Mouse (Mus musculus) E14TG2a.4 (cell line): ENCODE results near the gene Ugt1a1.

Experiments
- H3K27me3 ChIP-seq: 2 replicates; pipeline ENCODE4 v1.6.1; 2014; ENCODE audit warnings: low read length, control low read depth; ENCODE audit not compliant: insufficient read depth
- H3K36me3 ChIP-seq: 2 replicates; pipeline ENCODE4 v1.6.1; 2014; ENCODE audit warnings: low read length, control low read depth; ENCODE audit not compliant: insufficient read depth
- H3K4me1 ChIP-seq: replicated peaks from 2 replicates; pipeline ENCODE4 v1.6.1; 2014; ENCODE audit warnings: low read depth, low read length, control low read depth
- H3K4me3 ChIP-seq: replicated peaks from 2 replicates; pipeline ENCODE4 v1.5.1; 2014; ENCODE audit warnings: mild to moderate bottlenecking, low read length
- H3K9me3 ChIP-seq: 2 replicates; pipeline ENCODE4 v1.6.1; 2014; ENCODE audit warnings: low read length, control low read depth
- CTCF ChIP-seq: conservative IDR thresholded peaks from 2 replicates; pipeline ENCODE4 v1.5.1; 2014; ENCODE audit warnings: low read length
- NANOG ChIP-seq: IDR thresholded peaks from 2 replicates; pipeline ENCODE4 v1.6.1; 2014; ENCODE audit warnings: borderline replicate concordance, low read length, mixed read lengths
- POU5F1 ChIP-seq: IDR thresholded peaks from 2 replicates; pipeline ENCODE4 v1.6.1; 2014; ENCODE audit warnings: low read length, borderline replicate concordance

Ugt1a1 gene

DNA sequence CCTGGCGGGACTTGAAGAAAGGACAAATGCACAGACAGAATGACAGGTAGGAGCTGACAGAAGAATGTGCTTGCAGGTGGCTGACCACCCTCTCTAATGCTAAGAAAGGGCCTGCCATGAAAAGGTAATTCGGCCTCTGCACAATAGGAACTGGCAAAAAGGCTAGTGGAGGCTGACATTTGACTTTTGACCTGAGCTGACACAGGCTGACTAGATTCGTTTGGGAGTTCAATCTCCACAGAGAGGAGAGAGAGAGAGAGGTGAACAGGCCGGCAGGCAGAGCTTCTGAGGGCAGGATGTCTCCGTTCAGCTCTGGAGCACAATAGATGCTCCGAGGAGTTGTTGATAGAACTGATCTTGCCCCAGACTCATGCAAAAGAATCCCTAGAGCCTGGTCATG is 34.6 kb downstream of the Ugt1a1 start:
- H3K9me3 ChIP-seq = peaks cover 20% of the 10 kb centered on the region
- TF ChIP-seq CTCF = no peak
- TF ChIP-seq NANOG = no peak
- TF ChIP-seq POU5F1 = no peak

DNA sequence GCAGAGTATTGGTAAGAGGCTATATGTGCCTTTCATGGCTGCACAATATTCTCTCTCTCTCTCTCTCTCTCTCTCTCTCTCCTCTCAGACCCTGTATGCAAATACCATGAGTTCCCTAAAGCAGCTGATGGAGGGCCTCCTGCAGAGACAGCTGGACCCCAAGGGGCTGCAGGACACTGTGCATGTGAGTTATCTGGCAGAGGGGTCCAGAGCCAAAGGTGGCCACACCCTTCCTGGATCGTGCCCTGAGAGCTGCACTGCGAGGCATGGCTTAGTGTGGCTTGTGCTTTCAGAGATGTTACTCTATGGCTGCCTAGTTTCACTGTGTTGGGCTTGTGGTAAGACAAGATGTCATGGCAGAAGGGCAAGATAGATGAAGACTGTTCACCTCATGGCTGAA is 35.9 kb downstream of the Ugt1a1 start:
- no peak overlapping the region for H3K4me3 ChIP-seq
- H3K27me3 ChIP-seq = 0 out of 2 replicates have a peak, but pooled peaks cover 6% of the 10 kb centered on the region
- H3K36me3 ChIP-seq = no peaks in the 10 kb centered on the region
- peaks cover 21% of the 10 kb centered on the region for H3K9me3 ChIP-seq
- no peaks in the 10 kb centered on the region for H3K4me1 ChIP-seq
- TF ChIP-seq NANOG = no peak
- TF ChIP-seq CTCF = no peak

More for the DNA sequence above, 34.6 kb downstream of the Ugt1a1 start:
- Histone ChIP-seq H3K27me3 (0 out of 2 replicates have a peak, but pooled peaks cover 2% of the 10 kb centered on the region), H3K36me3 (no peaks in the 10 kb centered on the region), H3K4me3 (no peak overlapping the region), H3K4me1 (no peaks in the 10 kb centered on the region)

DNA sequence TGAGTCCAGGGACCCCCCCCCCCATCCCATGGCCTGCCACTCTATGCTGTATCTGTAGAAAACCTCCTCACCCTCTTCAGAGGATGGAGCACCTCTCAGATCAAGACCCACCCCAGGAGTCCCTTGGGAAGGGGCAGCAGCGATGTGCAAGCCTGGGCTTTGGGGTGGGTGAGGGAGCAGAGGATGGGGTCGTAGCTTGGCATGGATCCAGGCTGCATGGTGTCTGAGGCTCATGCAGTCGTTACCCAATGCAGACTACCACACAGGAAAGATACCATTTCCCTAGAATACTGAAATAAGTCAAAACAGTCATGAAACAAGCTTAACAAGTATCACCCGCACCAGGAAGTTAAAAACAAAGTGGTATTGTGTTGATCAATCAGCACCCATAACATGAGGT is 36.9 kb downstream of the Ugt1a1 start:
- no peak overlapping the region for H3K4me3 ChIP-seq
- H3K9me3 ChIP-seq = peaks cover 15% of the 10 kb centered on the region; the same call in 1 of the 2 replicates
- TF ChIP-seq NANOG (no peak), CTCF (no peak)
- H3K27me3 ChIP-seq = 0 out of 2 replicates have a peak, but pooled peaks cover 7% of the 10 kb centered on the region
- H3K4me1 ChIP-seq = no peaks in the 10 kb centered on the region
- H3K36me3 ChIP-seq = no peaks in the 10 kb centered on the region

DNA sequence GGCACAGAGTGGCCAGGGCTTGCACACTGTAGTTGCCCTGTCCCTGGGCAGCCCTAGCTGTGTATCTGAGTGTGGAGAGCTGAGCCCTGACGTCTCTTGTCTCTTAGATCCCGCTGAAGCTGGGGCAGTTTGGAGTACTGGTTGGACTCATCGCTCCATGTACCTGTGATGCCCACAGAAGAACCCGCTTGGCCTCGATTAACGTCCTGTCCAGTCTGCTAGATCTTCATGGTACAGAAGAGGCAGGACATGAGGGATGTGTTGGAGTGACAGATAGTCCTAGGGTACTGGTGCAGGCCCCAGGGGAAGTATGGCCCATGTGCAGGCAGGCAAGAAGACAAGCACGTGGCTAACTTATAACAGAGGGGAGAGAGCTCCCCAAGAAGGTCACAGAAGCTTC is 37.8 kb downstream of the Ugt1a1 start:
- no peak for TF ChIP-seq CTCF
- TF ChIP-seq POU5F1 = no peak
- no peak for TF ChIP-seq NANOG
- Histone ChIP-seq H3K27me3 (0 out of 2 replicates have a peak, but pooled peaks cover 7% of the 10 kb centered on the region), H3K4me3 (no peak overlapping the region), H3K4me1 (no peaks in the 10 kb centered on the region), H3K36me3 (no peaks in the 10 kb centered on the region), H3K9me3 (peaks cover 15% of the 10 kb centered on the region; the same call in 1 of the 2 replicates)

DNA sequence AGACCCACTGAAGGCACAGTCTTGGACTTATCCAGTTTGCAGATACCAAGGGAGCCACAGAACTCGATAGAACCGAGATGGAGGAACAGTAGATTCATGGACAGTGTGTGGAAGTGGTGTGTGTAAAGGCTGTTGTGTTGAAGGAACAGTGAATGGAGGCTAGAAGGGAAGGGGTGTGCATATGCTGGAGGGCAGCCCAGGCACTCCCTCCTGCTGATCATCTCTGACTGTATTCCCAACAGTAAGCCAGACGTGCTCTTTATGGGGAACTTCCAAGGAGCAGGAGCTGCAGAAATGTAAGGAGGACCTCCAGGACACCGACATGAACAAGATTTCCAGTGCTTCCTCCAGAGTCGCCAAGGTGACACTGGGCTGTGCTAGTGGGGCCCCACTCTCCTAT is 38.3 kb downstream of the Ugt1a1 start:
- H3K27me3 ChIP-seq = peaks cover 11% of the 10 kb centered on the region
- TF ChIP-seq NANOG = no peak
- TF ChIP-seq CTCF = no peak
- TF ChIP-seq POU5F1 = no peak
- H3K4me1 ChIP-seq = no peaks in the 10 kb centered on the region
- H3K4me3 ChIP-seq = no peak overlapping the region
- no peaks in the 10 kb centered on the region for H3K36me3 ChIP-seq
- peaks cover 15% of the 10 kb centered on the region; the same call in 1 of the 2 replicates for H3K9me3 ChIP-seq

DNA sequence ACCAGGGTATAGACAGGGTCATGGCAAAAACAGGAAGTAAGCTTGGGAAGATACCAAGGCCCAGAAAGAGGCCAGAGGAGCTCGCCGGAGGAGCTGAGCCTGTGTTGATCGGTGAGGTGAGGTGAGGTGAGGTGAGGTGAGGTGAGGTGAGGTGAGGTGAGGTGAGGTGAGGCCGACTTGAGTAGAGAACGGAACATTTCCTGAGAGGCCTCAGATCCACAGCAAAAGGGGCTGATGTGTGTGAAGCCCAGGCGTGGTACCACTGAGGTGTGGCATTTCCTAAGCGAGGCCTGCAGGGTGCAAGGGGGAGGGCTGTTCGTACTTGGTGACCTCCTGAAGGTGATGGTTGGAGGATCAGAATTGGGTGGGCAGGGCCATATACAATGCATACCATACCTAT is 41.3 kb downstream of the Ugt1a1 start:
- Histone ChIP-seq H3K4me1 (no peaks in the 10 kb centered on the region), H3K36me3 (no peaks in the 10 kb centered on the region), H3K27me3 (peaks cover 34% of the 10 kb centered on the region), H3K4me3 (no peak overlapping the region), H3K9me3 (peaks cover 14% of the 10 kb centered on the region)
- no peak; the same call in 1 of the 2 replicates for TF ChIP-seq CTCF
- TF ChIP-seq POU5F1 = no peak
- TF ChIP-seq NANOG = no peak

DNA sequence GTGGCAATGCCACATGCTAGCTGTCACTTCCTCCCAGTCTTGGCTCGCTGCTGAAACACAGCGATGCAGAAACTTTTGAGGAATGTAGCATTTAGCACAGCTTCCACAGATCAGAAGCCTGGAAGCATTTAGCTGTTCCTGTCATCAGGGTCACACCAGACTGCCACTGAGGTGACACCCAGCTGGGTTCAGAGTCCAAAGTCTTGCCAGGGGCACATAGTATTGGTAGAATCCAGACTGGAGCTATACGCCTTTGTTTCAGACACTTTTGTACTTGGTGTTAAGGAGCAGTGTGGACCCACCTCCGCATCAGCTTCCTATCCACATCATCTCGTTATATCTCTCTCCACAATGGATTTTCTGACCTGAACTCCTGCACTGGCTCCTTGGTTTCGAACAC is 41.8 kb downstream of the Ugt1a1 start:
- Histone ChIP-seq H3K9me3 (peaks cover 14% of the 10 kb centered on the region), H3K4me1 (no peaks in the 10 kb centered on the region), H3K4me3 (no peak overlapping the region), H3K27me3 (peaks cover 37% of the 10 kb centered on the region), H3K36me3 (no peaks in the 10 kb centered on the region)
- TF ChIP-seq NANOG = no peak
- no peak for TF ChIP-seq POU5F1
- TF ChIP-seq CTCF = no peak

DNA sequence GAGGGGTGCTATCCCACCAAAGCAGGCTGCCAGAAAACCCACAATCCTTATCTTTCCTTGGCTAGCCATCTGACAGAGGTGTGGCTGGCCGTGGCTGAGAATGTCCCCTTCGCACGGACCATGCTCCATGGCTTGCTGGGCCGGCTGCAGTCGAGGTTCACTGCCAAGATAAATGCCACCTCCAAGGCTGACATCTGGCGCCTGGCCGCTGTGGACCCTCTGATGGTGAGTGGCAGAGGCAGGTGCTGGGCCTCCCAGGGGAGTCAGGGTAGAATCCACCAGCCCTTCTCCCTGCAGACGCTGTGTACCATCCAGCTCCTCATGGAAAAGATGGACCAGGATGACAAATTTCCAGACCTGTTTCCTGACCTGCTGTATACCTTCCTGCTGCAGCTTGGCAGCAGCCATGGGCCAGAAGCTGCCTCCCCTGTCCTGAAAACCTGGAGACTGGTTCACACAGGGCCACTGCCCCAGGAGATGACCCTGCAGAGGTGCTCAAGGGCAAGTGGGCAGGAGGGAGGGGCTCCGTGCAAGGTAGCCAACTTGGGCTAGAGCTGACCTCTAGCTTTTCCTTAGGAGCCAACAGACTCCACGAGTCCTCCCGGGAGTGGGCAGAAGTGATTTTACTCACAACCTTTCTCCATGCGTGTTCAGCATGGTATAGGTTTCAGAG is 43.2 kb downstream of the Ugt1a1 start:
- Histone ChIP-seq H3K9me3 (peaks cover 20% of the 10 kb centered on the region; the same call in 1 of the 2 replicates), H3K4me1 (no peaks in the 10 kb centered on the region; the same call in 1 of the 2 replicates), H3K4me3 (no peak overlapping the region), H3K27me3 (peaks cover 37% of the 10 kb centered on the region), H3K36me3 (peaks cover 7% of the 10 kb centered on the region)
- TF ChIP-seq POU5F1 (no peak), CTCF (no peak), NANOG (no peak)

DNA sequence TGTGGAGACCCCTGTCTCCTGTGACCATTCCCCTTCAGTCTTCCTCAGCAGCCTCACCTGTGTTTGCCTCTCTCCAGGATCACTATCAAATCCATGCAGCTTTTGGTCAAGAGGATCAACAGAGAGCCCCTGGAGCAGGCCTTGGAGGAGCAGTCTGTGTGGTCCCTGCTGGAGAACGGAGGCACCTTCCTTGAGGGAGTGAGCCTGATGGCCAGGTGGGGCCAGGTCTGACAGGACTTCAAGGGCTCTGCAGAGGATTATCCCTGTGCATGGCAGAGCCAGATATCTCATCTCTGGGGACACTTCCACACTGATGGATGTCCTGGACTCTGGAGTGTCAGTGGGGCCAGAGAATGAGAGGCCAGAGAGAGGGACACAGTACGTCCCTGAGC is 43.7 kb downstream of the Ugt1a1 start:
- Histone ChIP-seq H3K4me1 (peaks cover 5% of the 10 kb centered on the region; the same call in 1 of the 2 replicates), H3K27me3 (peaks cover 37% of the 10 kb centered on the region), H3K4me3 (no peak overlapping the region), H3K9me3 (peaks cover 26% of the 10 kb centered on the region), H3K36me3 (peaks cover 13% of the 10 kb centered on the region)
- no peak for TF ChIP-seq POU5F1
- TF ChIP-seq NANOG = no peak
- no peak for TF ChIP-seq CTCF
